Comparison of ENCODE assay signal across 31 mouse cellular contexts in genomic region chr4:126159455-126159854, GRCm38 (mm10). TPM values are rescaled to one million over a fixed set of nuclear protein-coding genes. Genes with fewer than 3 reads are reported as not detected.
DNase-seq lines count a peak whose midpoint lies in the region; ATAC-seq and TF ChIP-seq lines count a peak whose summit lies in the region.
"Had no signal": no experiment of that assay in that cellular context is flagged by ENCODE, and none has a peak within 500 bp of the region (broad histone marks: within the 10 kb centered on the region; RNA-seq: fewer than 3 reads in every experiment).

No protein-coding gene starts in this region.

- H3K4me2 ChIP-seq in forebrain, postnatal 0 days (ENCODE audit: low read depth), result no peak overlapping the region
- no peak overlapping the region for H3K4me2 ChIP-seq in forebrain, embryonic 16.5 days (ENCODE audit: low read length)
- no peak overlapping the region for H3K4me2 ChIP-seq in midbrain, embryonic 16.5 days (ENCODE audit: low read length)
- H3K4me2 ChIP-seq: embryonic facial prominence, embryonic 15.5 days; heart, embryonic 13.5 days; hindbrain, embryonic 13.5 days; limb, embryonic 12.5 days; liver, embryonic 11.5 days; midbrain, embryonic 11.5 days; neural tube, embryonic 15.5 days had no signal

- no peak overlapping the region for H3K4me3 ChIP-seq in forebrain, postnatal 0 days (ENCODE audit: low read depth, low read length)
- H3K4me3 ChIP-seq in forebrain, embryonic 16.5 days (replicated peaks; ENCODE audit: low read length), result no peak overlapping the region
- H3K4me3 ChIP-seq in left cerebral cortex, adult 2 months, result no peak overlapping the region
- no peak overlapping the region for H3K4me3 ChIP-seq in midbrain, embryonic 16.5 days (ENCODE audit: low read depth, low read length)
- H3K4me3 ChIP-seq: embryonic facial prominence, embryonic 15.5 days; heart, adult 2 months; heart, embryonic 13.5 days; hindbrain, embryonic 13.5 days; limb, embryonic 12.5 days; neural tube, embryonic 15.5 days had no signal

- no peak overlapping the region for H3K9ac ChIP-seq in forebrain, postnatal 0 days
- no peak overlapping the region for H3K9ac ChIP-seq in forebrain, embryonic 16.5 days (replicated peaks; ENCODE audit: low read depth, low read length)
- H3K9ac ChIP-seq in midbrain, embryonic 16.5 days (ENCODE audit: low read depth, low read length), result no peak overlapping the region
- H3K9ac ChIP-seq: embryonic facial prominence, embryonic 15.5 days; heart, embryonic 13.5 days; hindbrain, embryonic 13.5 days; limb, embryonic 12.5 days; liver, postnatal 0 days; neural tube, embryonic 15.5 days had no signal

- DNase-seq in forebrain, postnatal 0 days, result peak; percentile 21
- peak; percentile 66 for DNase-seq in left cerebral cortex, postnatal 14 days (ENCODE audit: low spot score in 2 of 2)
- no peak for DNase-seq in left cerebral cortex, adult 2 months (ENCODE audit: extremely low spot score in 1 of 2, low spot score in 2 of 2)
- peak; percentile 32 to 44 for DNase-seq in right cerebral cortex, adult 2 months (ENCODE audit: low spot score in 2 of 2)
- no peak for DNase-seq in right cerebral cortex, adult 18-20 months
- DNase-seq in right cerebral cortex, postnatal 4 days, result peak; percentile 52
- DNase-seq: adrenal gland, adult 2 months; B cell, adult 2 months; cerebellum, adult 18-20 months; cerebellum, postnatal 36 days; embryo, embryonic 11 days; gastrocnemius, postnatal 14 days; heart, postnatal 14 days; kidney, adult 18-20 months; thymus, postnatal 14 days had no signal

- H3K9me3 ChIP-seq in forebrain, postnatal 0 days (ENCODE audit: low read length), result no peaks in the 10 kb centered on the region
- no peaks in the 10 kb centered on the region for H3K9me3 ChIP-seq in forebrain, embryonic 16.5 days (ENCODE audit: control insufficient read depth, low read length)
- no peaks in the 10 kb centered on the region for H3K9me3 ChIP-seq in midbrain, embryonic 16.5 days (replicated peaks; ENCODE audit: control insufficient read depth, low read length, poor library complexity, severe bottlenecking)
- H3K9me3 ChIP-seq: embryonic facial prominence, embryonic 15.5 days; G1E; heart, embryonic 13.5 days; hindbrain, embryonic 13.5 days; neural tube, embryonic 15.5 days had no signal

- no peaks in the 10 kb centered on the region for H3K36me3 ChIP-seq in forebrain, postnatal 0 days (ENCODE audit: insufficient read depth)
- no peaks in the 10 kb centered on the region for H3K36me3 ChIP-seq in forebrain, embryonic 16.5 days (ENCODE audit: control insufficient read depth, insufficient read depth)
- H3K36me3 ChIP-seq in midbrain, embryonic 16.5 days (ENCODE audit: control insufficient read depth, insufficient read depth, low read length), result no peaks in the 10 kb centered on the region
- H3K36me3 ChIP-seq: hindbrain, embryonic 13.5 days; neural tube, embryonic 15.5 days had no signal

- H3K27ac ChIP-seq in forebrain, postnatal 0 days (ENCODE audit: low read depth, low read length), result no peak overlapping the region
- H3K27ac ChIP-seq in forebrain, embryonic 16.5 days (ENCODE audit: low read length), result no peak overlapping the region
- no peak overlapping the region for H3K27ac ChIP-seq in left cerebral cortex, adult 2 months
- H3K27ac ChIP-seq in midbrain, embryonic 16.5 days (ENCODE audit: low read length), result no peak overlapping the region
- H3K27ac ChIP-seq: embryonic facial prominence, embryonic 15.5 days; heart, adult 2 months; heart, embryonic 13.5 days; hindbrain, embryonic 13.5 days; kidney, postnatal 0 days; limb, embryonic 12.5 days; neural tube, embryonic 15.5 days; stomach, postnatal 0 days had no signal

- H3K4me1 ChIP-seq in forebrain, postnatal 0 days (ENCODE audit: insufficient read depth), result peaks cover 8% of the 10 kb centered on the region; the same call in 1 of the 2 replicates
- peaks cover 6% of the 10 kb centered on the region for H3K4me1 ChIP-seq in forebrain, embryonic 16.5 days (replicated peaks; ENCODE audit: control insufficient read depth, insufficient read depth, low read length)
- H3K4me1 ChIP-seq in midbrain, embryonic 16.5 days (ENCODE audit: control insufficient read depth, insufficient read depth, low read length), result peaks cover 6% of the 10 kb centered on the region; the same call in 1 of the 2 replicates

- no peaks in the 10 kb centered on the region for H3K27me3 ChIP-seq in forebrain, postnatal 0 days (ENCODE audit: insufficient read depth, low read length)
- H3K27me3 ChIP-seq in forebrain, embryonic 16.5 days (replicated peaks; ENCODE audit: control insufficient read depth, insufficient read depth, low read length), result no peaks in the 10 kb centered on the region
- no peaks in the 10 kb centered on the region for H3K27me3 ChIP-seq in midbrain, embryonic 16.5 days (ENCODE audit: control insufficient read depth, insufficient read depth, low read depth, low read length)
- H3K27me3 ChIP-seq: CH12.LX; embryonic facial prominence, embryonic 15.5 days; heart, embryonic 13.5 days; hindbrain, embryonic 13.5 days; limb, embryonic 12.5 days; neural tube, embryonic 15.5 days had no signal

- TF ChIP-seq CTCF in forebrain, postnatal 0 days (IDR thresholded peaks at IDR 0.05; ENCODE audit: low read depth), result no peak
- TF ChIP-seq CTCF in left cerebral cortex, adult 2 months (IDR thresholded peaks at IDR 0.05), result no peak

- ATAC-seq in forebrain, postnatal 0 days, result no peak
- ATAC-seq in forebrain, embryonic 16.5 days, result no peak
- ATAC-seq in midbrain, embryonic 16.5 days, result no peak
- ATAC-seq: inflammation-experienced regulatory T-cells, adult 6 months; liver, postnatal 0 days had no signal

- intact Hi-C loops in left cerebral cortex, postnatal 14 days (cut with DNase I), result no loop called here
- intact Hi-C loops in left cerebral cortex, adult 2 months (cut with DNase I), result no loop called here

- WGBS in forebrain, postnatal 0 days, result 67% methylated on average over 8 of the region's 8 CpGs
- WGBS in forebrain, embryonic 16.5 days, result 79% methylated on average over 8 of the region's 8 CpGs
- 70% methylated on average over 8 of the region's 8 CpGs for WGBS in midbrain, embryonic 16.5 days

RNA-seq across cellular contexts. Expression of gene Sh3d21, which starts 3.8 kb away (rescaled TPM):
- total RNA-seq in forebrain, postnatal 0 days (2014; rRNA removed), result 1.0 and 2.1 TPM in 2 replicates
- 1.4 and 1.7 TPM in 2 replicates for polyA plus RNA-seq in forebrain, postnatal 0 days (2015; fragmentation: Nextera tagmentation; extraction: Ambion mirVana)
- polyA plus RNA-seq in forebrain, embryonic 16.5 days (2015; fragmentation: Nextera tagmentation; extraction: Ambion mirVana), result 0.87 and 1.2 TPM in 2 replicates
- total RNA-seq in left cerebral cortex, postnatal 14 days (2021), result 1 to 10 TPM in 1 of 2 experiments, under 1 TPM in 1; 0.79 to 1.0 TPM
- 1 to 10 TPM in 1 of 2 experiments, under 1 TPM in 1; 0.86 to 1.1 TPM for total RNA-seq in left cerebral cortex, adult 2 months (2021)
- polyA plus RNA-seq in midbrain, embryonic 16.5 days (2015; fragmentation: Nextera tagmentation; extraction: Ambion mirVana), result 1.4 and 1.8 TPM in 2 replicates

RNA-seq across cellular contexts. Expression of gene Eva1b, which starts 11.9 kb away (rescaled TPM):
- 12.9 and 14.4 TPM in 2 replicates for total RNA-seq in forebrain, postnatal 0 days (2014; rRNA removed)
- polyA plus RNA-seq in forebrain, postnatal 0 days (2015; fragmentation: Nextera tagmentation; extraction: Ambion mirVana), result 10.6 and 12.6 TPM in 2 replicates
- polyA plus RNA-seq in forebrain, embryonic 16.5 days (2015; fragmentation: Nextera tagmentation; extraction: Ambion mirVana), result 10.1 and 10.2 TPM in 2 replicates
- total RNA-seq in left cerebral cortex, postnatal 14 days (2021), result 1 to 10 TPM; 6.5 to 7.0 TPM
- 1 to 10 TPM; 3.1 to 3.8 TPM for total RNA-seq in left cerebral cortex, adult 2 months (2021)
- polyA plus RNA-seq in midbrain, embryonic 16.5 days (2015; fragmentation: Nextera tagmentation; extraction: Ambion mirVana), result 7.9 and 10.0 TPM in 2 replicates

RNA-seq across cellular contexts. Expression of gene Thrap3, which starts 43.1 kb away (rescaled TPM):
- total RNA-seq in forebrain, postnatal 0 days (2014; rRNA removed), result 113 and 165 TPM in 2 replicates
- 92.4 and 111 TPM in 2 replicates for polyA plus RNA-seq in forebrain, postnatal 0 days (2015; fragmentation: Nextera tagmentation; extraction: Ambion mirVana)
- 172 and 187 TPM in 2 replicates for polyA plus RNA-seq in forebrain, embryonic 16.5 days (2015; fragmentation: Nextera tagmentation; extraction: Ambion mirVana)
- total RNA-seq in left cerebral cortex, postnatal 14 days (2021), result 100 to 1,000 TPM; 129 to 147 TPM
- 100 to 1,000 TPM; 149 to 158 TPM for total RNA-seq in left cerebral cortex, adult 2 months (2021)
- polyA plus RNA-seq in midbrain, embryonic 16.5 days (2015; fragmentation: Nextera tagmentation; extraction: Ambion mirVana), result 124 and 137 TPM in 2 replicates

RNA-seq across cellular contexts. Expression of gene Stk40, which starts 55.7 kb away (rescaled TPM):
- total RNA-seq in forebrain, postnatal 0 days (2014; rRNA removed), result 11.7 and 19.6 TPM in 2 replicates
- 13.3 and 14.9 TPM in 2 replicates for polyA plus RNA-seq in forebrain, postnatal 0 days (2015; fragmentation: Nextera tagmentation; extraction: Ambion mirVana)
- polyA plus RNA-seq in forebrain, embryonic 16.5 days (2015; fragmentation: Nextera tagmentation; extraction: Ambion mirVana), result 33.5 and 34.7 TPM in 2 replicates
- total RNA-seq in left cerebral cortex, postnatal 14 days (2021), result 10 to 100 TPM; 26.5 to 28.8 TPM
- total RNA-seq in left cerebral cortex, adult 2 months (2021), result 10 to 100 TPM; 39.8 to 56.4 TPM
- polyA plus RNA-seq in midbrain, embryonic 16.5 days (2015; fragmentation: Nextera tagmentation; extraction: Ambion mirVana), result 27.1 and 31.1 TPM in 2 replicates

Comparison
In these comparisons a context has a peak if more than half of its experiments do, and no peak if none do; other contexts are left out.
1. DNase-seq: peak in forebrain, postnatal 0 days (single experiment), left cerebral cortex, postnatal 14 days (2 of 2), right cerebral cortex, adult 2 months (2 of 2) and right cerebral cortex, postnatal 4 days (single experiment); none in left cerebral cortex, adult 2 months (0 of 2) and right cerebral cortex, adult 18-20 months (single experiment).